Mouse (Mus musculus) kidney, adult 2 months (tissue): ENCODE measurements at regions not wholly inside any gene's neighbourhood (a gene's known extent, or its start where the extent isn't known, plus 50 kb on each side); places are given as distances from the start of the nearest gene placed in this dataset.
A peak's percentile ranks its signal among the peaks of the same experiment; 100 is the strongest.

Experiments used
- DNase-seq: peaks from one replicate; pipeline ENCODE4 v3.0.0; 2021
- H3K27ac ChIP-seq: fragments of 200-500 bp; 2 replicates; pipeline ENCODE4 v1.5.1; 2012; ENCODE audit warnings: low read depth, low read length, control low read depth, inconsistent platforms; ENCODE audit not compliant: insufficient read depth
- H3K27me3 ChIP-seq: fragments of 200-500 bp; replicated peaks from 2 replicates; pipeline ENCODE4 v1.6.1; 2012; ENCODE audit warnings: mild to moderate bottlenecking, moderate library complexity, low read length, inconsistent platforms; ENCODE audit not compliant: control insufficient read depth, insufficient read depth
- H3K36me3 ChIP-seq: fragments of 200-500 bp; 2 replicates; pipeline ENCODE4 v1.6.1; 2012; ENCODE audit warnings: mild to moderate bottlenecking, moderate library complexity, low read length, inconsistent platforms; ENCODE audit not compliant: control insufficient read depth, insufficient read depth
- H3K4me1 ChIP-seq: fragments of 200-500 bp; 2 replicates; pipeline ENCODE4 v1.6.1; 2011; ENCODE audit warnings: low read length; ENCODE audit not compliant: control insufficient read depth, insufficient read depth
- H3K4me3 ChIP-seq: fragments of 200-500 bp; 2 replicates; pipeline ENCODE4 v1.5.1; 2011; ENCODE audit warnings: mild to moderate bottlenecking, low read depth, low read length, control low read depth; ENCODE audit not compliant: insufficient read depth
- CTCF ChIP-seq: fragments of 200-500 bp; conservative IDR thresholded peaks from 2 replicates; pipeline ENCODE4 v1.5.1; 2011; ENCODE audit warnings: low read depth, mild to moderate bottlenecking, control low read depth, low read length, moderate library complexity, mixed read lengths; ENCODE audit not compliant: insufficient read depth, insufficient read length
- POLR2A ChIP-seq: fragments of 200-500 bp; IDR thresholded peaks from one replicate; pipeline ENCODE4 v1.6.1; 2011; ENCODE audit warnings: low read depth, low read length, control low read depth
- WGBS: fragments of 180-500 bp; shearing (Covaris S2); methylation state at CpG from one replicate; pipeline ENCODE4 v1.1.7; 2018; 5-methylcytosine and 5-hydroxymethylcytosine counted together

DNA sequence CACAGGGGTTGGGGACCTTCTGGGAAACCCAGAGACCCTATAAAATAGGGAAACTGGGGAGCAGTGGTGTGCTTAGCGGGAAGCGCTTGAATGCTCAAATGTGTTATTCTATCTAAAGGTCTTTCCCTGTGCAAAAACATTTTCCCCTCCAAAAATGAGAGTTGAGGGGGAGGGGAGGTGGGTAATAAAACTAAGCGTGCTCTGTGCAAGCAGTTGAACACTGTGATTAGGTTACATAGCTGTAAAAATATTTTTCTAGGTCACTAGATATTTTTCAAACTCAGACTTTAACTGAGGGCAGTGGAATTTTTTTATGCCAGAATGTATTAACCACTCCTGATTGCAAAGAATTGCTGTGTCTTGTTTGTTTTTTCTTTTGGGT is 77.0 kb upstream of the Tbl1x start:
- Histone ChIP-seq H3K27ac (peak overlapping the region; percentile 76; the same call in 1 of the 2 replicates), H3K4me1 (0 out of 2 replicates have a peak, but pooled peaks cover 5% of the 10 kb centered on the region), H3K36me3 (no peaks in the 10 kb centered on the region), H3K4me3 (0 out of 2 replicates have a peak overlapping the region, but pooled peaks have one; percentile 10), H3K27me3 (no peaks in the 10 kb centered on the region)
- TF ChIP-seq POLR2A (no peak), CTCF (no peak)
- 7% methylated on average over 3 of the region's 3 CpGs for WGBS
- no peak for DNase-seq

GRCm38 (mm10) chrX:77443852-77444492 is 66.8 kb upstream of the Tbl1x start:
- 35% methylated on average over 3 of the region's 3 CpGs for WGBS
- TF ChIP-seq POLR2A (no peak), CTCF (no peak)
- Histone ChIP-seq H3K4me1 (no peaks in the 10 kb centered on the region), H3K4me3 (no peak overlapping the region), H3K36me3 (no peaks in the 10 kb centered on the region), H3K27ac (no peak overlapping the region), H3K27me3 (no peaks in the 10 kb centered on the region)
- DNase-seq, result no peak

GRCm38 (mm10) chrX:77446755-77447154 is 64.1 kb upstream of the Tbl1x start:
- TF ChIP-seq CTCF (no peak), POLR2A (no peak)
- Histone ChIP-seq H3K27ac (no peak overlapping the region), H3K4me1 (no peaks in the 10 kb centered on the region), H3K4me3 (no peak overlapping the region), H3K36me3 (no peaks in the 10 kb centered on the region), H3K27me3 (no peaks in the 10 kb centered on the region)
- no peak for DNase-seq
- WGBS, result 79% methylated on average over 3 of the region's 3 CpGs

DNA sequence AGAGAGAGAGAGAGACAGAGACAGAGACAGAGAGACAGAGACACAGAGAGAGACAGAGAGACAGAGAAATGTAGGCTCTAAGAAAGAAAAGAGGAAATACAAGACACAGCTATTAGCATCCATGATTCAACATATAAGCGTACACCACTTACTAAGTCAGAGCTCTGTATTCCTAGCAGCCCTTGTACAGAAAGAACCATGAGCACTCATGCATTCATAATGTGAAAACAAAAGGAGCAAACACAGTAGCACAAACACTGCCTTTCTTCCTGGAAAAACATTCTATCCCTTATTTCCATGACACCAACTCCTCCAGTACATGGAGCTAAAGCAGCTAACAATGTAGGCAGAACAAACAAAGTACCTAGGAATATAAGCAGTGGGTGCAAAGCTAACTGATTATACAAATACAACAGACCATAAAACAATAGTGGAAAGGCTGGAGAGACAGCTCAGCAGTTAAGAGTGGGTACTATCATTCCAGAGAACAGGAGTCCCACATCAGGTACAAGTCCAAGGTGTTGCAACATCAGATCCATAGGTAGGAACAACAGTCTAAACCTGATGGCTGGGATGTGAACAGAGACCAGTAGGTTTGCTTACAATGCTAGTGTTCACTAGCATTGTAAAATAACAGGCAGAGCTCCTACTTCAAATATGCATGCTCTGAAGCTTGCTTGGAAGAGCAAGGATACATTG is 58.7 kb upstream of the Tbl1x start:
- 41% methylated on average over 1 of the region's 1 CpGs for WGBS
- TF ChIP-seq CTCF (no peak), POLR2A (no peak)
- Histone ChIP-seq H3K4me1 (no peaks in the 10 kb centered on the region), H3K27me3 (no peaks in the 10 kb centered on the region), H3K36me3 (no peaks in the 10 kb centered on the region), H3K4me3 (no peak overlapping the region), H3K27ac (no peak overlapping the region)
- DNase-seq, result no peak
